Mouse (Mus musculus): ENCODE results near the gene Prpsap1. TPM values are rescaled to one million over a fixed set of nuclear protein-coding genes. Genes with fewer than 3 reads are reported as not detected.

The Prpsap1 gene
- polyA plus RNA-seq, 1 experiment from 2014 or later, result 104 TPM

GRCm38 (mm10) chr11:116422562-116422961 is 71.4 kb downstream of the Prpsap1 start:
- POLR2A ChIA-PET, result interaction anchor here (0.6 kb wide), 1 partner anchor 491 kb away, joined by 4 read pairs; no protein-coding TSS in a partner anchor
- CTCF ChIA-PET, result no interaction called here
- no peaks in the 10 kb centered on the region for H3K27me3 ChIP-seq
- in situ Hi-C loops (cut with MboI; ENCODE audit: low pct_unique_long_range_greater_than_20kb), result no loop called here
- no peak for TF ChIP-seq CTCF (IDR thresholded peaks at IDR 0.05)
- DNase-seq (ENCODE audit: low read depth, low spot score), result no peak
- no peak for ATAC-seq

GRCm38 (mm10) chr11:116421102-116421501 is 72.9 kb downstream of the Prpsap1 start:
- no peak for DNase-seq (ENCODE audit: low read depth, low spot score)
- in situ Hi-C loops (cut with MboI; ENCODE audit: low pct_unique_long_range_greater_than_20kb), result no loop called here
- TF ChIP-seq CTCF (IDR thresholded peaks at IDR 0.05), result no peak
- ChIA-PET CTCF (no interaction called here), POLR2A (no interaction called here)
- H3K27me3 ChIP-seq, result no peaks in the 10 kb centered on the region
- no peak for ATAC-seq

Other genes with a start within 250 kb of the Prpsap1 start
- gene Srp68, start 220.0 kb downstream of the Prpsap1 start, polyA plus RNA-seq (2021), result 90.1 TPM
- gene Galr2, start 213.3 kb downstream of the Prpsap1 start, polyA plus RNA-seq (2021), result 2.2 TPM
- gene Exoc7, start 187.0 kb downstream of the Prpsap1 start, polyA plus RNA-seq (2021), result 63.6 TPM
- gene Foxj1, start 158.8 kb downstream of the Prpsap1 start, polyA plus RNA-seq (2021), result 8.6 TPM
- 40.5 TPM for gene Rnf157, start 81.2 kb downstream of the Prpsap1 start, polyA plus RNA-seq (2021)
- gene Ubald2, start 60.1 kb downstream of the Prpsap1 start, polyA plus RNA-seq (2021), result 84.7 TPM
- gene Qrich2, start 28.0 kb downstream of the Prpsap1 start, polyA plus RNA-seq (2021), result 0.35 TPM
- gene Sphk1, start 36.7 kb upstream of the Prpsap1 start, polyA plus RNA-seq (2021), result 4.6 TPM
- gene Ube2o, start 87.2 kb upstream of the Prpsap1 start, polyA plus RNA-seq (2021), result 32.5 TPM
- gene Aanat, start 92.2 kb upstream of the Prpsap1 start, polyA plus RNA-seq (2021), result not detected
- gene Rhbdf2, start 132.8 kb upstream of the Prpsap1 start, polyA plus RNA-seq (2021), result 15.6 TPM
- 0.56 TPM for gene Prcd, start 159.3 kb upstream of the Prpsap1 start, polyA plus RNA-seq (2021)
- 0.24 TPM for gene Cygb, start 160.1 kb upstream of the Prpsap1 start, polyA plus RNA-seq (2021)